Mouse (Mus musculus) embryo, embryonic 11 days (tissue): Measurements from ENCODE around the gene Prex1.

Experiments
- DNase-seq: peaks from one replicate; pipeline ENCODE4 v3.0.0-alpha.2; 2015

Prex1 gene

DNA sequence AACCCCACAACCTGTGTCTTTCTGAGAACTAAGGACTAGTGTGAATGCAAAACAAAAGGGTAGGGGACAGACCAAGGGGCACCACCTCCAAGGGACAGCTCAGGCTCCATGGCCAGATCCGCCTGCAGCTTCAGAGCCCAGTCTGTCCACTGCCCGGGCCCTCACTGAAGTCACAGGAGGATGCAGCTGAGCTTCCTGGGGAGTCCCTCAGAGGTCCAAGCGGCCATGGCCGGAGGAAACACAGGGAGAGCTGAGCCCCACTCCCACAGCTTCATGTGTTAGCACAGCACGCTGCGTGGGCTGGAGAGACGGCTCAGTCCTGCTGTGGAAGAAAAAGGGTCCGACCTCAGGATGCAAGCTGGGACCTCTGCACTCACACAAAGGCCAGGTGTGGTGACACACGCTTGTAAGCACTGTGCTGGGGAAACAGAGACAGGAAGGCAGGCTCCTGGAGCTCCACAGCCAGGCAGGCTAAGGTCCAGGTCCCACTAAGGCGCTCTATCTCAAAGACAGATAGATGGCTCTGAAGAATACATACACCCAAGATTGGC is 81.9 kb downstream of the Prex1 start:
- DNase-seq, result no peak

GRCm38 (mm10) chr2:166631189-166631588 is 82.4 kb downstream of the Prex1 start:
- no peak for DNase-seq

DNA sequence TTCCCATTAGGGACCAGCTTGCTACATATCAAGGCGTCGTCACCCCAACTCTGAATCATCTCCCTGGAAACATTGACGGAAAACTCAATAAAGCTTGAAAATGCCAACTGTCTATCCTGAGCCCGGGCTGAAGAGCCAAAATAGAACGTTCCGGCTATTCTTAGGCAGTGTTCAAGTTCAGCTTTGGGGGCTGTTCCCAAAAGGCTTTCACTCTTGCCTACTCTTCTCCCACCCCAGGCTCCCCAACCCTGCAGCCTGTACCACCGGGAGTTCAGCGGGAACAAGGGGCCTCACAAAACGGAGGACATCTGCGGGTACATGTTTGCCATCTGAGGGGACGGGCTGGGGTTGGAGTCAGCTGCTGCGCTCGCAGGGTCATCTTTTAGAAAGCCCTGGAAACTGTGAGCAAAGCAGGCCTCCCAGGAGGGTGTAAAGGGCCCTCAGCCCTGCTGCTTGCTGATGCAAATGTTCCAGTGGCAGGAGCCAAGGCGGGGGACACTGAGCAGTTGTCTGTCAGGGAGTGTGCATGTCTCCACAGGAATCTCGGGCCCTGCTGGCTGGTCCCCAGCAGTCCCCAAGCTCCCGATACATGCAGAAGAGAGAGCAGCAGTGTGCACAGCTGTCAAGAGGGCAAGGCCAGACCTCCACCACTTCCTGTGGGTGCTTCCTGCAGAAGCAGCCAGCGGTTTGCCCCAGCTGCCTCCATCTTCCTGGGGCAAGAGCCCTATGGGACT is 83.5 kb downstream of the Prex1 start:
- no peak for DNase-seq

GRCm38 (mm10) chr2:166627578-166627977 is 86.1 kb downstream of the Prex1 start:
- DNase-seq, result no peak

- no peak for DNase-seq
Measured at GRCm38 (mm10) chr2:166625219-166625618, 88.4 kb downstream of the Prex1 start.

DNA sequence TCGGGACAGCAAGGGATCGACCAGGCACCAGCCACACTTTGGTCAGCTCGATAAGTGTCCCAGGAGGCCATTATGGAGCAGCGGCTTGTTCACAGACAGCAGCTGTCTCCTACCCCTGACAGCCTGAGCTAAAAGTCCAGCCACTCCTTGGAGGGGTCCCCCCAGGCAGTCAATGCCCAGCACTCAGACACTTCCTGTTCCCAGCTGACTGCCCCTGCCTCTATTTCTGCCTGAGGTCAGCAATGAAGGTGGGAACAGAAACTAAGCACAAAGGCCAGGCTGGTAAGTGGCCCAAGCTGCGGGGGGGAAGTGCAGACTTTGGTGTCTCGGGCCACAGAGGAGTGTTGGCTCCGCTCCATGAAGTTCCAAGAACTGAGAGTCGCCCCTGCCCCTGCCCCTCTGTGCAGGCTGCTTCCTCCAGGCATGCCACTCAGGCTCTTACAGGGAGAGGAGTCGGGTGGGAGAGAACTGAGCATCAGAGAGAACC is 90.5 kb downstream of the Prex1 start:
- peak; percentile 34 for DNase-seq

GRCm38 (mm10) chr2:166622590-166622989 is 91.0 kb downstream of the Prex1 start:
- DNase-seq, result no peak

DNA sequence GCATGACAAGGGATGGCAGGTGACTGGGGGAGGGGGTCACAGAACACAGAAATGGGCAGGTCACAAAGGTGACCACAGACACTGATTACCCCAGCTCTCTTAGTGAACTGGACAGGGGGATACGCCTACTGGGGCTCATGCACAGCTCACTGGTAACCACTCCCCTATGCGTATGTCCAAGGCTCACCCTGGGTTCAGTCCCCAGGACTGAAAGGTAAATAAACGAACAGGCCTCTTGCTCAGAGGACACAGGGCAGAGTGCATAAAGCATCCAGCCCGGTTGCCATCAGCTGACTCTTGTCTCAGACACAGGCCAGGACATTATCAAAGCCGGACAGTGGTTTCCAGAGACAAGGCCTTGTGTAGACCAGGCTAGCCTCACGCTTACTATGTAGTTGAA is 91.6 kb downstream of the Prex1 start:
- DNase-seq, result no peak

DNA sequence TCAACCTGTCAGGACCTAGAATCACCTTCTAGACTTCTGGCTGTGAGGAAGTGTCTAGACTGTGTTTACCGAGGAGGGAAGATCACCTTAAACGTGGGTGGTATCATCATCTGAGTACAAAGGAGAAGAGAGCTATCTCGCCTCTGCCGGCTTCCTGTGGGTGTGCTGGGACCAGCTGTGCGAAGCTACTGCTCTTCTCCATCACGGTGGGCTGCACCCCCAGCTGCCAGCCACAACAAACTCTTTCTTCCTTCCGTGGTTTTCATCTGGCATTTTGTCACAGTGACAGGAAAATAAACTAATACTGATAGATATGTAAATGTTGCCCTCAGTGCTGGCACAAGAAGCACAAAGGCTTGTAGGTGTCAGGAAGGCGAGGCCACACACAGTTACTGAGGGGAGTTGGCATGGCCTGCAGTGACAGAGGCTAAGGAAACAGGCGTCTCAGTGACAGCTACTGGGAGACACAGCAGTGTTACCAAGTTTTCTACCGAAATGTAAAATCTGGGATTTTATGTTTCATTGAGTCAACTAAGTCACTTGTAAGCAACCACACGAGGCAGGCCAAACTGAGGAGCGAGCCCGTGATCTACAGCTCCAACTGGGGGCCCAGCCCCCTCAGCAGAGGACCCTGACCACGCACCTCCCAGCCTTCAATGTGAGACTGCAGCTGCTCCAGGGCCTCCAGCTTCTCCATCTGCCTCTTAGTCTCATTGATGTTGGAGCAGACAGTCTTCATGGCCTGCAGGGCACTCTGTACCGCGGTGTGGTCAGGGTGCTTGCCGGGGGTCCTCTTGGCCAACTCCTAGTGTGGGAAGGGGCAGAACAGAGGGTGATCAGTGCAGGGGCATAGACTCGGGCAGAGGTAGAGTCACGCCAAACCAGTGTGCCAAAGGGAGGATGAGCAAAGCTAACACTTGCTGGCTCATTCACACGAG is 92.8 kb downstream of the Prex1 start:
- DNase-seq, result no peak

DNA sequence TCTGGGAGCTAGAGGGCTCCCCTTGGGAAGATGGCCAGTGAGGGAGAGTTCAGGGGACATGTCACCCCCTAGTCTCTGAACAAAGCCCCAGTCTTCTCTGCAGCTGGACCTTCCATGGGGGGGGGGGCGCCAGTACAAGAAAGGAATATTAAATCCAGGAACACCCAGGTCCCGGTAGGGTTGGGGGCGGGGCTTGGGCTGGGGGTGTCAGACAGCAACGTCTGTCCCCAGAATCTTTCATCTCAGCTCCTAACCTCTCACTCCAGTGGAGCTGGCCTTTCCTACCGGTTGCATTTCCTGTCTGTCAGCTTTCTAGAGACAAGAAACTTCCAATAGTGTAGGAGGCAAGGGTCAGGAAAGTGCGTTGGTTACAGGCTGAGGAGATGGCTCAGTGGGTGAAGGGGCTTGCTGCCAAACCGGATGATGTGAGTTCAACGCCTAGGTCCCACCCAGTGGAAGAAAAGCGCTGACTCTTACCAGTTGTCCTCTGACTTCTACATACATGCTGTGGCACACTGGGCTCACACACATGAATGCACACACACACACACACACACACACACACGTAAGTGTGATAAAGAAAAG is 93.6 kb downstream of the Prex1 start:
- no peak for DNase-seq

GRCm38 (mm10) chr2:166619270-166619669 is 94.4 kb downstream of the Prex1 start:
- DNase-seq, result no peak

DNA sequence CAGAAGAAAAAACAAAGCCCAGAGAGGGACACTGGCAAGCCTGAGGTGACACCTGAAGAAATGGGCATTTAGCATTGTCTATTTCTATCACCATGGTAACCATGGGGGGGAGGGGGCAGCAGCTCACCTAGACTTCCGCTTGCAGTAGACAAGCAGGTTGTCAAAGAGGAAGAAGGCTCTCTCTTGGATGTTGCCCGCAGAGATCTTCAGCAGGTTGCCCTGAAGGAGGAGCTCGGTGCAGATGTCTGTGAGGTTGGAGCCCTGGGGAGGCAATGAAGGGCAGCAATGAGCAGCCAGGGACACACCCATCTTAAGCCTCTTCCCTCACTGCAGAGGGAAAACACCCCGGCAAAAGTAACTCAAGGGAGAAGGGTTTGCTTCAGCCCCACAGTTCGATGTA is 95.9 kb downstream of the Prex1 start:
- DNase-seq, result no peak

- DNase-seq, result no peak
Measured at GRCm38 (mm10) chr2:166615338-166616075, 98.1 kb downstream of the Prex1 start.

DNA sequence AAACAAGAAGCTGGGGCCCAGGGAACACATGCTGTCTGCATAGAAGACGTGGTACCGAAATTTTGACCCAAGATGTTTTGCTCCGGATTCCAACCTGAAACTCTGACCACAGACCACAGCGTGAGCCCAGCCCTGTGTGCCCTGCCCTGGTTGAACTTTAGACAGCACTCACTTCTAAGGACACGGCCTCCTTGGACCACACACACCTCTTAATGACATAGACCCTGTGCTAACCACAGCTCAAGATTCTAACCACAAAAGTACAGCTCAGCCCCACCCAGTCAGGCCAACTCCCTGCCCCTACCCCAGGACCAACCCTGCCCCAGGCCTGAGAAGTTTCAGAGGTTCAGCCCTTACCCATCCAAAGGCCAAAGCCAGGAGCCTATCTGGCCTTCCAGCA is 103.4 kb downstream of the Prex1 start:
- DNase-seq, result no peak

DNA sequence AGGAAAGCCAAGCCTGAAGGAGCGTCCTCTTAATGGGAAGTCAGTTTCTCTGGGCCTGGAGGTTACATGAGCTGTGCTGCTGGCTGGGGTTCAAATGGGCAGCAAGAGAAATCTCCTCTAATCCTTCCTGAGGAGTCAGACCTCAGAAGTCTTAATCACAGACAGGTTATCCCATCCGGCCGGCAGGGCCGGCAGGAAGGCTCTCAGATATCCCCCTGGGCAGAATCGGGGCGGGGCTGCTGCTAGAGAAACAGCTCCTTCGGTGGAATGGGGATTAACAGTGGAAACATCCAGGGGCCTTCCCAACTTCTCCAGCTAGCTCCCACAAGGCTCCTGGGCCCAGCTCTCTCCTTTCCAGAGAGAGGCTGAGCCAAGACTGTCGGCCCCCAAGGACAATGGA is 105.1 kb downstream of the Prex1 start:
- peak; percentile 42 for DNase-seq

DNA sequence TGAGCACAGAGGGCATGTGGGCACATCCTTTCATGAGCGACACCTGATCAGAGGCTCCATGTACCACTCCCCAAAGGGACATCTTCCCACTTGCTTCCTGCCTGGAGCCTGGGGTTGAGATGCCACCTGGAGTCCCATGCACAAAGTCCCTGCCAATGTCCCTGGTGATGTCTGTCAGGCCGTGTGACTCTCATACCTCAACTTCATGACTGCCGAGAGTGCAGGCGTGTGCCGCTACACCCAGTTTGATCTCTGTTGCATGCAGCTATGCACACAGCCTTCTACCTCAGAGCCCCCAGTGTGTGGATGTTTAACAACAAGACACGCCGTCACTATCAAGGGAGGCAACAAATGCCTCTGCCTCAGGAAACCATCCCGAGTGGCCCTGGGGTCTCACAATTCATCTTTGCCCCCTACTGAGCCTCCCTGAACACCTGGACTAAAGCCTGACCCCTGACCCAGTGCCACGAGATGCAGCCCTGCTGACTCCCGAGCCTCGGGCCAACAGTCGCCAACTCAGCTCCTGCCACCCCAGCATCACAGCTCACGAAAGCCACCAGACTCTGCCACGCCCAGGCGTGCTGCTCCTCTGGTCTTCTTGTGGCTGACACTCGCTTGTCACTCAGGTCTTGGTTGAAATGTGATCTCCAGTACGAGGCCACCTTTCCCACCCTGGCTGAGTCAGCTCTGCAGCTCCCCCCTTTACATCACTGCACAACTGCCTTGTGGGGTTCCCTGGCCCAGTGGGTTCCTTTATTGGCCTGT is 107.0 kb downstream of the Prex1 start:
- DNase-seq, result no peak

DNA sequence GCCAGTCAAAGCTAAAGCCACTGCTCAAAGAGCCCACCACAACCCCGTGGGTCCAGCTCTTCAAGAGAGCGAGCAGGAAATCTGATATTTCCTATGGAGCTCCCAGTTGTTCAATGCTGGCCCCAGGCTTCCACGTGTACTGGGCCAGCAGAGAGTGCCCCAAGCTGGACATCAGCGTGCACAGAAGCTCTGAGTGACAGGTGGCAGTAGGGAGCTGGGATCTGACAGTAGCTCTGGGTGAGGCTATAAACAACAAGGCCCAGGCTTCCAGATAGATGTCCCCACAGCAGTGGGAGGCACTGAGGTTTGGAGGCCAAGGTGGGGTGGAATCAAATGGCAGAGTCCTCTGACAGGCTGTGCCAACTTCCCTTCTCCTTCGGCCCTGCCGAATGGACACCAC is 107.6 kb downstream of the Prex1 start:
- peak; percentile 28 for DNase-seq

GRCm38 (mm10) chr2:166605164-166605831 is 108.3 kb downstream of the Prex1 start:
- DNase-seq, result peak; percentile 52

GRCm38 (mm10) chr2:166602948-166603347 is 110.7 kb downstream of the Prex1 start:
- DNase-seq, result no peak

GRCm38 (mm10) chr2:166601420-166601819 is 112.2 kb downstream of the Prex1 start:
- no peak for DNase-seq
